Mouse (Mus musculus) thymus, postnatal 0 days (tissue): ENCODE measurements around the gene Hoxa1. TPM values are rescaled to one million over a fixed set of nuclear protein-coding genes. Genes with fewer than 3 reads are reported as not detected.

Experiments
- DNase-seq: peaks from one replicate; pipeline ENCODE4 v3.0.0-alpha.2; 2015; ENCODE audit warnings: low spot score
- polyA plus RNA-seq: library from polyadenylated mRNA; unstranded; fragments of >200 nt; fragmentation: Nextera tagmentation; extraction: Ambion mirVana; gene quantifications from 2 replicates; pipeline ENCODE4 v1.2.1, GENCODE M21; 2015

Hoxa1 gene
- polyA plus RNA-seq, 1 experiment from 2014 or later, result 0.44 TPM

- no peak for DNase-seq
Measured at GRCm38 (mm10) chr6:52159979-52160378, 1.9 kb upstream of the Hoxa1 start.

- DNase-seq, result no peak
Measured at GRCm38 (mm10) chr6:52159164-52159761, 1.1 kb upstream of the Hoxa1 start.

GRCm38 (mm10) chr6:52157466-52158275, 446 bp downstream of the Hoxa1 start:
- no peak for DNase-seq

- DNase-seq, result no peak
Measured at GRCm38 (mm10) chr6:52156551-52157200, 1.4 kb downstream of the Hoxa1 start.

GRCm38 (mm10) chr6:52155471-52155870, 2.6 kb downstream of the Hoxa1 start:
- no peak for DNase-seq

GRCm38 (mm10) chr6:52154044-52154443, 4.1 kb downstream of the Hoxa1 start:
- DNase-seq, result no peak

GRCm38 (mm10) chr6:52153270-52153669, 4.8 kb downstream of the Hoxa1 start:
- no peak for DNase-seq

- DNase-seq, result no peak
Measured at GRCm38 (mm10) chr6:52152226-52153193, 5.6 kb downstream of the Hoxa1 start.

- DNase-seq, result no peak
Measured at GRCm38 (mm10) chr6:52151571-52151970, 6.5 kb downstream of the Hoxa1 start.

- DNase-seq, result no peak
Measured at GRCm38 (mm10) chr6:52150401-52150966, 7.6 kb downstream of the Hoxa1 start.

GRCm38 (mm10) chr6:52139115-52139514, 19.0 kb downstream of the Hoxa1 start:
- DNase-seq, result no peak

- DNase-seq, result no peak
Measured at GRCm38 (mm10) chr6:52138576-52138975, 19.5 kb downstream of the Hoxa1 start.

GRCm38 (mm10) chr6:52137841-52138535, 20.1 kb downstream of the Hoxa1 start:
- no peak for DNase-seq

GRCm38 (mm10) chr6:52123673-52124072, 34.4 kb downstream of the Hoxa1 start:
- DNase-seq, result no peak

- DNase-seq, result no peak
Measured at GRCm38 (mm10) chr6:52121173-52121572, 36.9 kb downstream of the Hoxa1 start.

- no peak for DNase-seq
Measured at GRCm38 (mm10) chr6:52118903-52119635, 39.0 kb downstream of the Hoxa1 start.

- DNase-seq, result peak; percentile 52
Measured at GRCm38 (mm10) chr6:52115899-52116298, 42.2 kb downstream of the Hoxa1 start.

GRCm38 (mm10) chr6:52111846-52112245, 46.3 kb downstream of the Hoxa1 start:
- DNase-seq, result no peak

- no peak for DNase-seq
Measured at GRCm38 (mm10) chr6:52107400-52107799, 50.7 kb downstream of the Hoxa1 start.

GRCm38 (mm10) chr6:52106716-52107115, 51.4 kb downstream of the Hoxa1 start:
- DNase-seq, result no peak
